Mouse (Mus musculus) urinary bladder, postnatal 36 days (tissue): ENCODE measurements around the gene Ptk7.

Experiments used
- DNase-seq, 2 experiments: peaks; one replicate each; pipeline ENCODE4 v3.0.0; 2022; ENCODE audit warnings: low spot score in 2 of 2, mixed read lengths in 1 of 2

Ptk7 gene

DNA sequence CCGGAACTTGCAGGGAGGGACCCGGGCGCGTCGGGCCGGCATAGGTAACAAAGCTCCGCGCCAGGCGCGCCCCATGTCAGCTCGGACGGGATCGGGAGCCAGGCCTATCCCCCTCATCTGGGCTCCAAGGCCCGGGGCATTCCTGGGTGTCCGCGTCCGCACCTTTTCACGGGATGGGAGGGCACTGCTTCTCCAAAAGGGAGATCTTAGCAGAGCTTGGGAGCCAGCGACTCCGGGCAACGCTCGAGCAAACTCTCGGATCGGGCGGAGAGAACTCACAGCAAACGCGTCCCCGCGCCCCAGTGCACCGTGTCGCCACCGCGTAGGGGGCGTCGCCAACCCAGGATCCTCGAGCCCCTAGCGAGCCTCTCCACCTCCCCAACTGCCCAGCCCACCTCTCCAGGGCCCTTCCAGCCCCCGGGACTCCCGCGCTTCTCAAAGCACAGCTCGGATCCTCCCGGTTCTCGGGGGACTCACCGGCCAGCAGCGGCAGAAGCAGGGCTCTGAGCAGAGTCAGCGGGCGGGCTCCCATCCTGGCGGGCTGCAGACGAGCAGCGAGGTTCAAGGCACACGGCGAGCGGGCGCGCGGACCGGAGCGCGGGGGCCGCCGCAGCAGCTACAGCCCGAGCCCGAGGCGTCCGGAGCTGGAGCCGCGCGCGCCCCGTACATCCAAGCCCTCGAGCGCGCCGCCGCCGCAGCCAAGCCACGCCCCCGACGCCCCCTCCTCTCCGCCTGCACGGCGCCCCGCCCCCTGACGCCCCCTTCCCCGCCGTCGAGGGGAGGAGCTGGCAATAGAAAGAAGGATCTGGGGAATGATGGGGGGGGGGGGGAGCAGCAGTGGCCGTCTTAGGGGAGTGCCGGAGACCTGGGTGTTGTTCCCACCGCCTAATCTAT is at the start of gene Ptk7:
Gene Ptk7 (minus strand): TSS at position 714 of the 894 bp plus-strand sequence.
- DNase-seq: peak in 1 of 2 experiments; percentile 55

DNA sequence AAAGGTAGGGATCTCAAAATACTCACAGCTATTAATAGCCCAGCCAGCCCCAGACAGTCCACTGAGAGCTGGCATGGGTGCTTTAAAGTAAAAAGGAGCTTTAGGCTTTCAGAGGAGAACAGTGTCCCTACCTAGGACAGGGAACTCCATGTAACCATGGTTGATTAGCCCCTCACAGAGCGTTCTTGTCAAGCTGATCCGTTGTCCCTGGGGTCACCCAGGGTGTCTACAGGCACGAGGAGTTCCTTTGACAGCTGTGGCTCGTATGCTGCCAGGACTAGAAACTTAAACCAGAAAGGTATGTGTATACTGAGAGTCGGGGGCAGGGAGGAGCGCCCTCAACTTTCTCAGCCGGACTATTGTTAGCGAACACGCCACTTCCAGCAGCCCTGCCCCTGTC is 49.6 kb upstream of the Ptk7 start:
- no peak for DNase-seq

DNA sequence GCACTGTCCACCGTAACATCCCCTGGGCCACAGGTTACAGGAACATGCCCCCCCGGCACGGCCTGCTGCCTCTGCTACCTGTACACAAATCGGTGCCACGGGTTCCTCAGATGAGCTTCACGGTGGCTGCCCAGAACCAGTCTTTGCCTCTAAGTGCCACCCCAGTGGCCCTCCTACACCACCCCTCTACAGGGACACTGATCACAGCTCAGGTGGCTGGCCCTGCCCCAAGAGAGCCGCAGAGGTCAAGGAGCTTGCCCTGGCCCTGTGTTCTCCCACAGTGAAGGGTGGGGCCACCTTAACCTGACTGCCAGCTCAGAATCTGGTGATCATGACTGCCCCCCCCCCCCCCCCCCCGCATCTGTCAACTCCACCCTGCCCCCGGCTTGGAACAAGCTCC is 49.1 kb upstream of the Ptk7 start, which contains the start of gene Mea1:
Gene Mea1 (plus strand): TSS at position 378 of the 400 bp plus-strand sequence.
- DNase-seq: no peak

DNA sequence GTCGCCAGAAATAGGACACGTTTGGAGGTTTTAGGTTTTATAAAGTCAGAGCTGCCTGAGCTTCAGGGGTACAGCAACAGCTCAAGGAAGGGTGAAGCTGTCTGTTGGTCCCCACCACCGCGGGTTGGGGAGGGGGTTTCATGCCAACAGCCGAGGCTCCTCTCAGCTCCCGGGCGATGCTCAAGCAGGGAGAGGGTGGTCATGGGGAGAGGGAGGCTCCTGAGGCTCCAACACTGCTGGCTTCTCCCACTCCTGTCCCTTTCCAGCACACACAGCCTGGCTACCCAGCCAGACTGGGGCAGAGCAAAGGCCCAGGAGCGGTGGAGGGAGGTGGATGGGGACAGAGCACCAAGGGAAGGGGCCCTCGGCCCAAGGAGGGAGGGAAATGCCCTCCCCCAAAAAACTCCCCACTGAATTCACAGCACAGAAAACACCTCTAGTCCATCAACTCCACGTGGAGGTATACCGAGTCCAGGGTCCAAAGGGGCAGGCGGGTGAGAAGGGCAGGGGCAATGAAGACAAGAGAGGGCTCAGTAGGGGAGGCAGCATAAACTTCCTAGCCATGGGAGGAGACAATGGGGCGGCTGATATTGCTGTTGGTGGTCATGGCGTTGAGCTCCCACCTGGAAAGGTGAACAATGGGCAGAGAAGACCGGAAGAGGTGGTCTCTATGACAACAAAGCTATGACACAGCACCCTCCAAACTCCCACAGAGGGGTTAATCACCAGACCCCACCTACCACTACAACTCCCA is 45.4 kb upstream of the Ptk7 start:
- DNase-seq: no peak

DNA sequence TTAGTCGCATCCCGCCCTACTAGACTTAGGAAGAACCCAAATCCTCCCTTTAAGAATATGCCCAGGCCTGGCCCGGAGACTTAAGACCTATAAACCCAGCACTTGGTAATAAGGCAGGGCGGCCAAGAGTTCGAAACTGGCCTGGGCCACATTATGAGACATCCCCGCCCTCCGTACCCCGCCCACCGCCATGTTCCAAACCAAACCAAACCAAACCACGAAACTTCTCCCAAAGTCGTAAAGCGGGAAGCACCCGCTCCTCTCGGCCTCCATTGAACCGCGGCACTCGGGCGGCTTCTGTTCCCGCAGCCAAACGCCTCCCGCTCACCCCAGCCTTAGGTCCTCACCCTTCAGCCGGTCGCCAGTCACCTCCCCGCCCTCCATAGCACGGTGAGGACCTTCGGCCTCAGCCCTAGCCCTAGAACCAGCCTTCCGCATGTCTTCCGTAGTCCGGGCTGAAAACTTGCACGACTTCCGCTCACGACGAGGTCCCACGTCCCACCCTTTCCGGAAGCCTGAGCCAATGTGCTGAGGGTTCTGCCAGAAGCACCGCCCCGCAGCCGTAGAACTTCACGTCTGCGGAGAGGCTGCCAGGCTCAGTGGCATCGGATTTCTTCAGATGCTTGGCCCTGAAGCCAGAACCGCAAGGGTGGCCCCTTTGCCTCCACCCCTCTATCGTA is 44.7 kb upstream of the Ptk7 start, which contains the start of gene Rrp36:
Gene Rrp36 (minus strand): TSS at position 503 of the 680 bp plus-strand sequence.
- peak; percentile 87 to 92 for DNase-seq

DNA sequence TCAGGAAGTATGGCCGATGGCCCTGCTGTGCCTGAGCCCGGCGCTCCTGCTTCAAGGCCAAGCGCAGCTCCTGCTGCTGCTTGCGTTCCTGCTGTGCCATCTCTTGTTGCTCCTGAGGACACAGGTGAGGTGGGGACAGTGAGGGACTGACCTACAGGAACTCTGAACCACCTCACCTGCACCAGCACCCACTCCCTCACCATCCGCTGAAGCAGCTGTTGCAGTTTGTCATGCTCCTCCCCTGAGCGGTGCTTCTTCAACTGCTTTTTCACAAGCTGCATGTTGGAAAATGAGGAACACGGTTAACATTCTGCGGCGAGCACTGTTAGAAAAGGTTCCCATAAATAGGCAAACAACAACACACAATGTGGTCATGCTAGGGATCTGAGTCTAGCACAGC is 40.6 kb upstream of the Ptk7 start:
- no peak for DNase-seq

DNA sequence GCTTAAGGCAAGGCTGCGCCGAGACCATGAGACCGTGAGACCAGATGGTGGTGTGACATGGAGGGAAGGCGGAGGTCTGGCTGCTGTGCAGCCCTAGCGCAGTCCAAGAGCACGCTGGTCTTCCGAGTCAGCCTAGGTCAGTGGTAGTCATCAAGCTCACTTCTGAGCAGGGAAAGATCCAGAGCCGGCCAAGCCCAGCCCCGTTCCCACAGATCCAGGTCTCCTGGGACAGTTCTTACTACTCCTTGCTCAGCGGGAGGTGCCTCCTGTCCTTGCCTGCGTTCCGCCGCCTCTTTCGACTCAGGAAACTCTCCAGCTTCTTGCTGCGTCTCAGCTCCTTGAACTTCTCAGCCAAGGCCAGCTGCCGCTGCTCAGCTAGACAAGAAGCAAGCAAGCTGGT is 38.4 kb upstream of the Ptk7 start:
- DNase-seq: no peak

DNA sequence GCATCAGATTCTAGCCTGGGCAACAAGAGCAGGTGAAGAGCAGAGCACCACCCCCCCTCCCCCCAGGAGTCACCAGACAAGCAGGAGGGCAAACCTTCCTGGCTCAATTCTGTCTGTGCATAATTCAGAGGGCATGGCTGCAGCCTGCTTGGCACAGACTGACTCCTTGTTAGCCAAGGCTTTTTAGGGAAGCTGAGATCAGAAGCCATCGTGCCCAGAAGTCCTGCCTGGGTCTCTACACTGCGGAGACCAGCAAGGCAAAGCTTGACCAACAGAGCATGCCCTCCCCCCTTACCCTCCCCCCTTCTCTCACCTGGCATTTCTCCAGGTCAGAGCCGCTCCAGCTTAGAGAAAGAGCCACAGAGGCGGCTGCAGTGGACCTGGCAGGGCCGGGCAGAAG is 33.4 kb upstream of the Ptk7 start:
- no peak for DNase-seq

DNA sequence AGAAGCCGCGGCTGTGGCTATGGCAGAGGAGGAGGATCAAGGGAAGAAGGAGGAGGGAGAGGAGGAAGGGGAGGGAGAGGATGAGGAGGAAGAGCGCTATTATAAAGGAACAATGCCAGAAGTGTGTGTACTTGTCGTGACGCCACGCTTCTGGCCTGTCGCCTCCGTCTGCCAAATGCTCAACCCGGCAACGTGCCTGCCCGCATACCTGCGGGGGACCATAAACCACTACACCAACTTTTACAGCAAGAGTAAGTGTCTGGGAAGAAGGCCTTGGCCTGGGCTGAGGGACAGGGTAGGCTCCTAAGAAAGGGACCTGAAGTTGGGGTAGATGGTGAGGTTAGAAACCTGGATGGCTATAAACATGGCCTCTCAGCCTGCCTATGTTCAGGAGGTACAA is 32.7 kb upstream of the Ptk7 start:
- DNase-seq: no peak

DNA sequence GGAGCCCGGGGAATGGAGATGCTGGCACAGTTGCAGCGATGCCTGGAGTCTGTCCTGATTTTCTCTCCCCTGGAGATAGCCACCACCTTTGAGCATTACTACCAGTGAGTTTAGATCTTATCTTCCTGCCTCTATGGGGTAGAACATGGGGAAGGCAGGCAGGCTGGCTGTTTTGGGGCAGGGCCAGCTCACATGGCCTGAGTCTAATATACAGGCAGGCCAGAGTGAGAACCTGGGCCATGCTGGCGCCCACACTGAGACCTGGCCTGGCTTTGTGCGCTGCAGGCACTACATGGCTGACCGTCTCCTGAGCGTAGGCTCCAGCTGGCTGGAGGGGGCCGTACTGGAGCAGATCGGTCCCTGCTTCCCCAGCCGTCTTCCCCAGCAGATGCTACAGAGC is 32.0 kb upstream of the Ptk7 start:
- no peak for DNase-seq

DNA sequence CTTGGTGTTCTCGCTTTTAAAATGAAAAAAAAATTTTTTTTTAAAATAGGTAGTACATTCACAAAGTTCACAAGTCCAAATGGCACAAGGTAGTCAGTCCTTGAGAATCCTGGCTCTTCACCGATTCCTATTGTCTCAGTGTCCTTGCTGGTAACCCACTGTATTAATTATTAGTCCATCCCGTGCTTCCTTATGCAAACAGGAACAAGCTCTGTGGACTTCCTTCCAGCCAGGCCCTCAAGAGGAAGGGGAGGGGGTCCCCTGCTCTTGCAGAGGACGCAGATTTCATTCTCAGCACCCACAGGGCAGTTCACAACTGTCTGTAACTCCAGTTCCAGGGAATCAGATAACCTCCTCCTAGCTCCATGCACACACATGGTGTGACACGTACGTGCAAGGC is 26.8 kb upstream of the Ptk7 start:
- no peak for DNase-seq

DNA sequence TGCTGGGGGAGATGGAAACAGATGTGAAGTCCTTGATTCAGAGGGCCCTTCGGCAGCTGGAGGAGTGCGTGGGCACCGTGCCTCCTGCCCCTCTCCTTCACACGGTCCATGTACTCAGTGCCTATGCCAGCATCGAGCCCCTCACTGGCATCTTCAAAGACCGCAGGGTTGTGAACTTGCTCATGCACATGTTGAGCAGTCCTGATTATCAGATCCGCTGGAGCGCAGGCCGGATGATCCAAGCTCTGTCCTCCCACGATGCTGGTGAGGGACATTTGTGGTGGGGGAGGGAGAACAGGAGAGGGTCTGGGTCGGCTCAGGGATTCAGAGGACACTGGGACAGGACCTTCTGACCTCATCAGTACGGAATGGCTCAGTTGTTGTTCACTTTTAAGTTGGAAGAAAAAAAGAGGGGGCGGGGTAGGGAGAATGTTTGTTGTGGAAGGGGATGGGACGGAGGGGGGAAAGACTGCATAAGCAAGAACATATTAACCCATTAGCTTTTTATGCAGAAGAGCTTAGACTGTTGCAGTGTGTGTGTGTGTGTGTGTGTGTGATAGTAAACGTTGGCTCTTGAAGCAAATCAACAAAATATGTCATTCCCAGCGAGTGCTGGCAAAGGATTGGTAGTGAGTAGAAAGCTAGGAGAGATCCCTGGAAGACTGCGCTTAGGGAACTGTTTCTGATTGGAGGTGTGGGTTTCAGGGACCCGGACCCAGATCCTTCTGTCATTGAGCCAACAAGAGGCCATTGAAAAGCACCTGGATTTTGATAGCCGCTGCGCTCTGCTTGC is 22.6 kb upstream of the Ptk7 start:
- no peak for DNase-seq

DNA sequence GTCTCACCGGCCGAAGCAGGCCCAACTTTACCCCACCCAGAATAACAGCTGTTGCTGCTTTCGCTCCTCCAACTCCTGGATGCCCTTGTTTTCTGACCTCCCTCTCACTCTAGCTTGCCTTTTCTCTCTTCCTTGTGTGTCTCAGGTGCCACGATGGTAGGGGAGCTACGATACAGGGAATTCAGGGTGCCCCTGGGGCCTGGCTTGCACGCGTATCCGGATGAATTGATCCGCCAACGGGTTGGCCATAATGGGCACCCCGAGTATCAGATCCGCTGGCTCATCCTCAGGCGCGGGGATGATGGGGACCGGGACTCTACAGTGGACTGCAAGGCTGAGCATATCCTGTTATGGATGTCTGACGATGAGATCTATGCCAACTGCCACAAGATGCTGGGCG is 22.0 kb upstream of the Ptk7 start:
- no peak for DNase-seq

DNA sequence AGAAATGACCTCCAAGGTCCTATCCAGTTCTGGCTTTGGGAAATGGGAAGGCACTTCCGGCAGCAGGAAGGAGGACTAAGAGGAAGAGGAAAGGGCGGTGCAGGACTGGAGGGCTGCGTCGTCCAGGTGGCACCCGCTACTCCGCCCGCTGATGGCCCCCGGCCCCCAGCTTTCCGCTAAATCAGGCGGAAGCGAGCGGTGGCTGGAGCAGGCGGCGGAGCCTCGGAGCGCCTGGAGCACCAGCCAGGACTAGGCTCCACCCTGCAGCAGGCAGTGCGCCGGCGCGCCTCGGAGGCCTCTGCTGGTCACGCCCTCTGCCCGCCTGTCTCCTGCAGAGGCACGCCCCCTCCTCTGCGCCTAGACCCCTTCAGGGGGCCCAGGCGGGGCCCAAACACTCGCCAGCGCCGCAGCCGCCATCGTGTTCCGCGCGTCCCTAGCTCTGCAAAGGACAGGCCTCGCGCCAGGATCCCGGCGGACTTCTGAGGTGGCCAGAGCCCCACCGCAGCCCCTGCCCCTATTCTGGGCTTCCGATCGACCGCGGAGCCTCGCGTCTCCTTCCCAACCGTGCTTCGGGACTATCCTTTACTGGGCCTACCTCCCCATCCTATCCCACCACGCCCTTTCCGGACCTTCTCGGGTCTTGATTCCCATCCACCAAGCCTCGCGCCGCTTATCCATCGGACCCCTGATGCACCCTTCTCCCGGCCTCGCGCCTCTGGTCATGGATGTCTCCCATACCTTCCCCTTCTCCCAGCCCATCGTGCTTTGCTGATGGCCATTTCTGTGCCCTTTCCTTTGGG is 21.1 kb upstream of the Ptk7 start, which contains the start of gene Cul7:
Gene Cul7 (plus strand): TSS at position 106 of the 800 bp plus-strand sequence.
- peak; percentile 81 to 91 for DNase-seq

DNA sequence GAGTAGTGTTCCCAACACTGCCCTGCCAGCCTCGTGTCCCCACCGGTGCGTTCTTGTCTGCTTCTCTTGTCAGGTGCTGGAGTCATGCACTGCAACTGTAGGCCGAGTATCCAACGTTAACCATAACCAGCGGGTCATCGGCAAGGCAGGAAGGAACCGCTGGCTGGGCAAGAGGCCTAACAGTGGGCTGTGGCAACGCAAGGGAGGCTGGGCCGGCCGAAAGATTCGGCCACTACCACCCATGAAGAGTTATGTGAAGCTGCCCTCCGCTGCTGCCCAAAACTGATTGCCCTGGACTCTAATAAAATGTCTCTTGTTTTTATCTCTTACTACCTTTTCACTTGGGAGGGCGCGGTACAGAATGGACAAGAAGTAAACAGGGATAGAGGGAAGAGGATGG is 20.5 kb upstream of the Ptk7 start:
- no peak for DNase-seq

DNA sequence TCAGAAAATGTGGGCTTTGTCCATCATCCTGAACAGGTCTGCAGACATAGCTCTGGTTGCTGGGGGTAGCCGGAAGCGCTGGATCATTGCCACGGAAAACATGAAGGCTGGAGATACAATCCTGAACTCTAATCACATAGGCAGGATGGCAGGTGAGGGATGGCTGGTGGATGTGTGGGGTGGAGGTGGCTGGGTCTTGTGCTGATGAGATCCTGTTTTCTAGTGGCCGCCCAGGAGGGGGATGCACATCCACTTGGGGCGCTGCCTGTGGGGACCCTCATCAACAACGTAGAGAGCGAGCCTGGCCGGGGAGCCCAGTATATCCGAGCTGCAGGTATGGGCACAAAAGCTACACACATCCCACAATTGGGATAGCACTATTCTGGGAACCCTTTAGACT is 19.1 kb upstream of the Ptk7 start:
- no peak for DNase-seq

DNA sequence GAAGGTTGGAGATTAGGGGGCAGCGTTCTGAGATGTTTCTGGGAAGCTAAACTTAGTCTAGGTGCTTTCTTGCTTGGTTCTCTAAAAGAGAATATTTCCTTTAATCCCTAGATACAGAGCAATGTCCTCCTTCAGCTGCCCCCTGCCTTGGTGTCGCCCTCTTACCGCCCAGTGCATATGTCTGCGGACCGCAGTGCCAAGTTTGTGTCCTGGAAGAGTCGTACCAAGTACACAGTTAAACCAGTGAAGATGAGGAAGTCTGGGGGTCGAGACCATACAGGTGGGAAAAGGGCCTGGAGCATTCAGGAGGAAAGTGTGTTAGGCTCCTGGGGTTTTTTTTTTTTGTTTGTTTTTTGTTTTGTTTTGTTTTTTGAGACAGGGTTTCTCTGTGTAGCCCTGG is 18.0 kb upstream of the Ptk7 start:
- no peak for DNase-seq

DNA sequence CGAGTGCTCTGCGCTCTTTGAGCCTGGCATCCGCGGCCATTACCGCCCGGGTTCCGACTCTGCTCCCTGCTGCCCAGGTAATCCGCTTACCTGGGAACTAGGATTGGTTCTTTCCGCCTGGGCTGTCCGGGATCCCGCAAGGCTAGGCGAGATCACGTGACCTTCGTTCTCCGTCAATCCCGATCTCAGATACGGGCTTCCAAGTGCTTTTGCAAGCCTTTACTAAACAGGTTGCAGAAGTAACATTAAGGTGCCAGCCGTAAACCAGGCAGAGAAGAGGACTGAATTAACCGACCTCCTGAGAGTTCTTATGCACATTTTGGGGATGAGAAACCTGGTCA is 17.0 kb upstream of the Ptk7 start:
- DNase-seq: no peak

DNA sequence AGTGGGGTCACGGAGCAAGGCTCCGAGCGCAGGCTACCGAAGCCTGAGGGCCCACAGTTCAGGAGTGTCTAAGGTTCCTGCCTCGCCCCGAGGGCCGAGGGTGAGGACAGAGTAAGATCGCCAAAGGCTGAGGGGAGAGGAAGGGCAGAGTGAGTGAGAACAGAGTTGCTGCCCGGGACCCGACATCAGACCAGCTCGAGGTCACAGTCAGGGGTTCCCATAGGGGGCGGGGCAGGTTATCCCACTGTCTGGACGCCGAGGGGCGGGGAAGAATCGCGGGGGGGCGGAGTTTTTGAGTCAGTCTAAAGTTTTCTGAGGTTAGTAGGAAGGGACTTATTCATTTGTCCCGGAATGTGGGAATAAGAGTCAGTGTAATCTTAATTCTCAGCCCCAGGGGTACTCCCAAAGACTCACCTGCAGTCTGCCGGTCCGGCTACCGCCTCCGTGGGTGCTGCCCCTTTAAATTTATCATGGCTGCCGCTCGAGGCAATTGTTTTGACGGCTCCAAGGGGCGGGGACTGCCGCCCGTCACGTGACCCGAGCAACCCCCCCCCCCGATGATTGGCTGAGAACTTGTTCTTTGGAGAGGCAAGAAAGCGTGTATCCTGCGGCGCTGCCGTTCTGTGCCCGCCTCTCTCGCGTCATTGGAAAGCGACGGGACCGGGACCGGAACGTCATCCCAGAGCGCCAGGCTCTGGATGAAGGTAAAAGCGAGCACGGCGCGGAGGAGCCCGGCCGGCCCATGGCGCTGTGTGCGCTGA is 16.4 kb upstream of the Ptk7 start, which contains the start of the genes Klc4 and Mrpl2:
Gene Klc4 (minus strand): TSS at position 462 of the 761 bp plus-strand sequence.
Gene Mrpl2 (plus strand): TSS at position 669 of the 761 bp plus-strand sequence.
- DNase-seq: peak; percentile 99
